Mouse (Mus musculus) MEL (cell line): ENCODE results near the gene Comtd1. TPM values are rescaled to one million over a fixed set of nuclear protein-coding genes. Genes with fewer than 3 reads are reported as not detected.

Experiments used
- DNase-seq: peaks from one replicate; pipeline ENCODE4 v3.0.0; 2011; ENCODE audit warnings: low read depth, low spot score
- H3K27ac ChIP-seq: 2 replicates; pipeline ENCODE4 v1.5.1; 2012; ENCODE audit warnings: low read depth, mild to moderate bottlenecking, control low read depth, low read length, moderate library complexity; ENCODE audit not compliant: control insufficient read depth
- H3K27me3 ChIP-seq, 2 experiments: fragments of 150-350 bp in 1 of 2; sonication (generic) in 1 of 2; 2 replicates each; pipeline ENCODE4 v1.6.1; 2012; ENCODE audit warnings: low read length in 2 of 2, mild to moderate bottlenecking in 2 of 2, improper control_type of control experiment in 1 of 2, moderate library complexity in 1 of 2; ENCODE audit not compliant: insufficient read depth in 2 of 2, control insufficient read depth in 1 of 2
- H3K36me3 ChIP-seq, 2 experiments: 2 replicates each; pipeline ENCODE4 v1.6.1; 2012 to 2014; ENCODE audit warnings: low read length in 2 of 2, improper control_type of control experiment in 1 of 2, inconsistent platforms in 1 of 2, mild to moderate bottlenecking in 1 of 2; ENCODE audit not compliant: insufficient read depth in 2 of 2, control insufficient read depth in 1 of 2
- H3K4me1 ChIP-seq, 2 experiments: fragments of 150-350 bp in 1 of 2; sonication (generic) in 1 of 2; 2 replicates each; pipeline ENCODE4 v1.6.1; 2012; ENCODE audit warnings: low read length in 2 of 2, improper control_type of control experiment in 1 of 2, mild to moderate bottlenecking in 1 of 2; ENCODE audit not compliant: insufficient read depth in 2 of 2, control insufficient read depth in 1 of 2
- H3K4me3 ChIP-seq, 2 experiments: fragments of 150-350 bp in 1 of 2; sonication (generic) in 1 of 2; 2 replicates each; pipeline ENCODE4 v1.5.1; 2012; ENCODE audit warnings: low read depth in 2 of 2, low read length in 2 of 2, mild to moderate bottlenecking in 2 of 2, moderate library complexity in 2 of 2, control low read depth in 1 of 2, improper control_type of control experiment in 1 of 2; ENCODE audit not compliant: control insufficient read depth in 1 of 2, insufficient read depth in 1 of 2
- H3K79me2 ChIP-seq: 2 replicates; pipeline ENCODE4 v1.6.1; 2012; ENCODE audit warnings: mild to moderate bottlenecking, low read length, moderate library complexity; ENCODE audit not compliant: control insufficient read depth, poor library complexity, insufficient read depth
- H3K9ac ChIP-seq: 2 replicates; pipeline ENCODE4 v1.6.1; 2012; ENCODE audit warnings: low read depth, mild to moderate bottlenecking, control low read depth, low read length, moderate library complexity; ENCODE audit not compliant: control insufficient read depth, poor library complexity, severe bottlenecking
- H3K9me3 ChIP-seq: fragments of 150-350 bp; sonication (generic); replicated peaks from 2 replicates; pipeline ENCODE4 v1.6.1; 2012; ENCODE audit warnings: mild to moderate bottlenecking, low read length, improper control_type of control experiment, moderate library complexity; ENCODE audit not compliant: insufficient read depth
- BHLHE40 ChIP-seq: IDR thresholded peaks from 2 replicates; pipeline ENCODE4 v1.6.1; 2012; ENCODE audit warnings: low read depth, mild to moderate bottlenecking, inconsistent platforms, low read length, improper control_type of control experiment, borderline replicate concordance
- E2F4 ChIP-seq: IDR thresholded peaks from 2 replicates; pipeline ENCODE4 v1.6.1; 2011; ENCODE audit warnings: low read depth, low read length, improper control_type of control experiment, borderline replicate concordance
- GATA1 ChIP-seq: IDR thresholded peaks from 2 replicates; pipeline ENCODE4 v1.6.1; 2011; ENCODE audit warnings: low read depth, low read length, improper control_type of control experiment
- MAX ChIP-seq: IDR thresholded peaks from 2 replicates; pipeline ENCODE4 v1.6.1; 2011; ENCODE audit warnings: low read length, improper control_type of control experiment
- MAZ ChIP-seq: IDR thresholded peaks from 2 replicates; pipeline ENCODE4 v1.6.1; 2012; ENCODE audit warnings: low read depth, mild to moderate bottlenecking, inconsistent platforms, low read length, improper control_type of control experiment
- MEF2A ChIP-seq: IDR thresholded peaks from 2 replicates; pipeline ENCODE4 v1.6.1; 2014; ENCODE audit warnings: low read depth, mild to moderate bottlenecking, inconsistent platforms, low read length, improper control_type of control experiment; ENCODE audit not compliant: poor library complexity, insufficient replicate concordance, severe bottlenecking; ENCODE audit errors: extremely low read depth
- MXI1 ChIP-seq: IDR thresholded peaks from 2 replicates; pipeline ENCODE4 v1.6.1; 2011; ENCODE audit warnings: mild to moderate bottlenecking, low read depth, low read length, improper control_type of control experiment
- MYB ChIP-seq: IDR thresholded peaks from 2 replicates; pipeline ENCODE4 v1.6.1; 2011; ENCODE audit warnings: mild to moderate bottlenecking, low read depth, low read length, improper control_type of control experiment
- NELFE ChIP-seq: IDR thresholded peaks from 2 replicates; pipeline ENCODE4 v1.6.1; 2011; ENCODE audit warnings: low read depth, low read length, improper control_type of control experiment
- NRF1 ChIP-seq: IDR thresholded peaks from 2 replicates; pipeline ENCODE4 v1.6.1; 2014; ENCODE audit warnings: low read depth, mild to moderate bottlenecking, inconsistent platforms, low read length, improper control_type of control experiment, moderate library complexity; ENCODE audit not compliant: poor library complexity, insufficient read depth, severe bottlenecking
- POLR2AphosphoS5 ChIP-seq: IDR thresholded peaks from 2 replicates; pipeline ENCODE4 v1.6.1; 2012; ENCODE audit warnings: low read depth, borderline replicate concordance, mild to moderate bottlenecking, inconsistent platforms, low read length, moderate library complexity, mixed read lengths
- RAD21 ChIP-seq: IDR thresholded peaks from 2 replicates; pipeline ENCODE4 v1.6.1; 2011; ENCODE audit warnings: mild to moderate bottlenecking, low read depth, low read length, improper control_type of control experiment
- SIN3A ChIP-seq: IDR thresholded peaks from 2 replicates; pipeline ENCODE4 v1.6.1; 2012; ENCODE audit warnings: low read length, improper control_type of control experiment, inconsistent platforms
- TBP ChIP-seq: IDR thresholded peaks from 2 replicates; pipeline ENCODE4 v1.8.0; 2011; ENCODE audit warnings: low read depth, low read length, improper control_type of control experiment
- USF2 ChIP-seq, 2 experiments: IDR thresholded peaks; 2 replicates each; pipeline ENCODE4 v1.6.1; 2011 to 2012; ENCODE audit warnings: improper control_type of control experiment in 2 of 2, low read length in 2 of 2, borderline replicate concordance in 1 of 2, inconsistent platforms in 1 of 2, low read depth in 1 of 2, mild to moderate bottlenecking in 1 of 2; ENCODE audit not compliant: insufficient read depth in 1 of 2
- ZC3H11A ChIP-seq: IDR thresholded peaks from 2 replicates; pipeline ENCODE4 v1.6.1; 2012; ENCODE audit warnings: low read depth, mild to moderate bottlenecking, inconsistent platforms, low read length, improper control_type of control experiment
- ZKSCAN1 ChIP-seq: IDR thresholded peaks from 2 replicates; pipeline ENCODE4 v1.6.1; 2012; ENCODE audit warnings: low read depth, mild to moderate bottlenecking, inconsistent platforms, low read length, improper control_type of control experiment, moderate library complexity
- ZNF384 ChIP-seq: IDR thresholded peaks from 2 replicates; pipeline ENCODE4 v1.6.1; 2012; ENCODE audit warnings: low read depth, mild to moderate bottlenecking, inconsistent platforms, low read length, improper control_type of control experiment
- polyA plus RNA-seq, 2 experiments: library from polyadenylated mRNA; stranded (reverse) in 1 of 2; unstranded in 1 of 2; fragments of >175 nt in 1 of 2; fragments of >200 nt in 1 of 2; gene quantifications; 2 replicates each; pipeline versions ENCODE4 v1.2.1 to v1.2.4; 2012; ENCODE audit warnings: low replicate concordance in 2 of 2, low read depth in 1 of 2; ENCODE audit not compliant: insufficient read length in 2 of 2, insufficient read depth in 1 of 2, missing spikeins in 1 of 2
- total RNA-seq: library from RNA; depleted of rRNA; stranded (reverse); fragments of 300-350 nt; gene quantifications from 2 replicates; pipeline ENCODE4 v1.2.3, GENCODE M21; 2012

The Comtd1 gene
- total and polyA plus RNA-seq, 3 experiments = 35.7 to 36.4 TPM; not detected in 1

DNA sequence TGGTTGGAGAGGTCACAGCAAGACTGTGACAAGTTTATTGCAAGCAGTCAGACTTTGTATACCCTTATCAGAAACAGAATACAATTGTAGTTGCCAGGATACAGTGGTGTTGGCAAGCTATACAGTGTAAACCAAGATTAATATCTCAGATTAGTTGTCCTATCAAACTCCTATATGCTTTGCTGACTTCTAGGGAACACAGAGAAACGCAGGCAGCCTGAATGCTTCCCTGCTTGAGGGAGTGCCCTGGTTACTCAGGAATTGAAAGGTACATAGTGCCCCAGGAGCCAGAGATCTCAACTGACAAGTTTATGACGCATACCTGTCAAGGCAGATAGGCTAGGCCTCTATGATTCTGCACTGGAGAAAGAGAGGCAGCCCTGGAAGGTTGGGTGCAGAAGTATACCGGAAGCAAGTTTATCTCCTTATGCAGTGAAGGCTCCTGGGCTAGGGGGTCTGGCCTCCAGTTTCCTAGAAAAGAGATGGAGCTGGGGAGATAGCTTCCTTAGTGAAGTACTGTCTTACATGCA lies 42.1 kb downstream of the Comtd1 start (continued):
- TF ChIP-seq NRF1 (no peak), MYB (peak; percentile 43; the same call in 1 of the 2 replicates), POLR2AphosphoS5 (no peak), MEF2A (no peak), MAX (no peak), RAD21 (no peak), E2F4 (no peak), MXI1 (no peak), ZC3H11A (no peak), USF2 (IDR thresholded peaks at IDR 0.05; ENCODE audit: borderline replicate concordance in 1 of 2, insufficient read depth in 1 of 2, low read depth in 1 of 2, low read length in 2 of 2) (no peak), MAZ (0 out of 2 replicates have a peak, but pooled peaks have one; percentile 56), GATA1 (peak; percentile 64), SIN3A (no peak; the same call in 1 of the 2 replicates), TBP (peak; percentile 82), ZNF384 (no peak), NELFE (0 out of 2 replicates have a peak, but pooled peaks have one; percentile 5), BHLHE40 (no peak)

DNA sequence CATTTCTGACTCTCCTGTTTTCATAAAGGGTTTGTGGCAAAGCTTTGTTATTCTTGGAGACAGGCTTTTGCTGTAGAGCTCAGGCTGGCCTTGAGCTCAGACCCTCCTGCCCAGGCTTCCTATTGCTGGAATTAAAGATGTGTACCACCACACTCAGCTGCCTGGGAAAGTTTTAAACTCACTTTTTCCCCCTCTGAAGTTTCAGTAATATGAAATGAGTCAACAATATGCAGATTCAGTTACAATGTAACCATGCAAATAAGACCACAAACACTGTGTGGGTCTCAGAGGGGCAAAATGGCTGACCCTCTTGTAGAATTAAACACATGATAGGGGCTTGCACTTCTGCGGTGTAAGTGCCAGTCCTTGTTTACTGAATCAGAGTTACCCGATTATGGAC lies 42.6 kb downstream of the Comtd1 start:
- H3K79me2 ChIP-seq = no peaks in the 10 kb centered on the region
- no peaks in the 10 kb centered on the region for H3K27me3 ChIP-seq
- TF ChIP-seq ZKSCAN1 = no peak
- no peak overlapping the region for H3K9ac ChIP-seq
- H3K27ac ChIP-seq = peak overlapping the region; percentile 83
- no peak overlapping the region for H3K4me3 ChIP-seq
- no peak for DNase-seq
- H3K9me3 ChIP-seq = no peaks in the 10 kb centered on the region
- H3K36me3 ChIP-seq = peaks cover 0 to 26% of the 10 kb centered on the region in 2 experiments; a peak in 2 of 4 replicates
- H3K4me1 ChIP-seq = peaks cover 5 to 35% of the 10 kb centered on the region in 2 experiments; a peak in 3 of 4 replicates
